Mouse (Mus musculus) ES-Bruce4 (cell line): ENCODE results near the gene Olfr1390. TPM values are rescaled to one million over a fixed set of nuclear protein-coding genes. Genes with fewer than 3 reads are reported as not detected.
"Not testable (repeated sequence)": the region's sequence is repeated elsewhere in the genome, so short reads cannot be mapped to it uniquely, and the experiment has no call there.

ENCODE experiments used
- H3K27ac ChIP-seq: 2 replicates; pipeline ENCODE4 v1.5.1; 2012; ENCODE audit warnings: low read length, inconsistent platforms; ENCODE audit not compliant: insufficient read depth
- H3K27me3 ChIP-seq: 2 replicates; pipeline ENCODE4 v1.6.1; 2012; ENCODE audit warnings: mild to moderate bottlenecking, low read length, inconsistent platforms; ENCODE audit not compliant: control insufficient read depth, poor library complexity, insufficient read depth, severe bottlenecking
- H3K36me3 ChIP-seq: 2 replicates; pipeline ENCODE4 v1.6.1; 2012; ENCODE audit warnings: inconsistent platforms, mild to moderate bottlenecking, low read length, moderate library complexity; ENCODE audit not compliant: control insufficient read depth, poor library complexity, insufficient read depth, severe bottlenecking
- H3K4me1 ChIP-seq: one replicate; pipeline ENCODE4 v1.8.1; 2011; ENCODE audit warnings: low read length; ENCODE audit not compliant: control insufficient read depth, insufficient read depth
- H3K4me3 ChIP-seq: 2 replicates; pipeline ENCODE4 v1.5.1; 2011; ENCODE audit warnings: low read depth, mild to moderate bottlenecking, low read length
- H3K9ac ChIP-seq: 2 replicates; pipeline ENCODE4 v1.6.1; 2012; ENCODE audit warnings: low read depth, mild to moderate bottlenecking, inconsistent platforms; ENCODE audit not compliant: poor library complexity, severe bottlenecking
- H3K9me3 ChIP-seq: replicated peaks from 2 replicates; pipeline ENCODE4 v1.6.1; 2012; ENCODE audit warnings: mild to moderate bottlenecking, low read length, inconsistent platforms; ENCODE audit not compliant: control insufficient read depth, poor library complexity, insufficient read depth, severe bottlenecking
- CTCF ChIP-seq: IDR thresholded peaks from one replicate; pipeline ENCODE4 v1.8.1; 2011; ENCODE audit warnings: low read depth, low read length
- EP300 ChIP-seq: IDR thresholded peaks from 2 replicates; pipeline ENCODE4 v1.6.1; 2011; ENCODE audit warnings: low read depth, low read length; ENCODE audit not compliant: insufficient read depth
- POLR2A ChIP-seq: IDR thresholded peaks from one replicate; pipeline ENCODE4 v1.8.1; 2011; ENCODE audit warnings: low read length; ENCODE audit not compliant: insufficient read depth
- polyA plus RNA-seq: library from polyadenylated mRNA; stranded (reverse); fragments of >200 nt; gene quantifications from 2 replicates; pipeline ENCODE4 v1.2.4, GENCODE M21; 2011; ENCODE audit warnings: low read depth; ENCODE audit not compliant: missing spikeins, insufficient read depth, insufficient read length

Olfr1390 gene
- polyA plus RNA-seq, 1 experiment: not detected

DNA sequence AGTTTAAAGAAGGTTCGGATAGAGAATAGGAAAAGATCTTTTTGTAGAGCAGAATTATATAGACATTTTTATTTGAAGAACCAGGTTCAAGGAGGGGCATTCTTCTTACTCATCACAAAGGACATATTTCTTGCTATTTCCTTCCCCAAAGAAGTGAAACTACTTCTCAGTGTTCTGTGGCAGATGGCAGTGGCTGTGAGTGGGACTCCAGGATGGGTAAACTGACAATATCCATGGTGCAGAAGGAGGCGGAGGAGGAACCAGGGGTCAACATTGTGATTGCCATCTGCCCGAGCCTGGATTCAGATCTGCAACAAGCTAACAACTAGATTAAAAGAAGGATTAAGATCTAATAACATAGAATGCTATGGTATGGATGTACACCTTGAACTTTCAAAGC is 8.3 kb upstream of the Olfr1390 start:
- Histone ChIP-seq H3K36me3 (no peaks in the 10 kb centered on the region), H3K9me3 (no peaks in the 10 kb centered on the region), H3K4me3 (no peak overlapping the region), H3K9ac (no peak overlapping the region), H3K27me3 (no peaks in the 10 kb centered on the region), H3K4me1 (no peaks in the 10 kb centered on the region), H3K27ac (no peak overlapping the region)
- TF ChIP-seq CTCF (no peak), POLR2A (no peak), EP300 (no peak)

DNA sequence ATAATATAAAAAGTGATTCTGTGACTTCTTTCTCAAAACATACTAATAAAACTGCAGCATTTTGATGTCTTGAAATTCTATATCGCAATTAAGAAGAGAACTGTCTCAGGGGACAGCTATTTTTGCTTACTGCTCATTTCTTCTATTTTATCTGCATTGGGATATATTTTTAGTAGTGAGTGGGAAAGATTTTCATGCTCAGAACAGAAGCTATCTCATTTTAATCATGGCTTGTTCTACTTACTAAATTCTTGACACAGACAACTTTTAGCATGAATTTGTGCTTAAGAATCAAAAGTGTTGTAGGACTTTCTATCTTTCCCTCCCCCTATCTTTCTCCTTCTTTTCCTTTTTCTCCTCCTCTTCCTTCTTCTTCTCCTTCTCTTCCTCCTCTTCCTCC is 5.3 kb upstream of the Olfr1390 start:
- Histone ChIP-seq H3K9ac (no peak overlapping the region), H3K27me3 (no peaks in the 10 kb centered on the region), H3K4me1 (no peaks in the 10 kb centered on the region), H3K9me3 (no peaks in the 10 kb centered on the region), H3K4me3 (no peak overlapping the region), H3K36me3 (no peaks in the 10 kb centered on the region), H3K27ac (no peak overlapping the region)
- TF ChIP-seq CTCF (no peak), EP300 (no peak), POLR2A (no peak)

DNA sequence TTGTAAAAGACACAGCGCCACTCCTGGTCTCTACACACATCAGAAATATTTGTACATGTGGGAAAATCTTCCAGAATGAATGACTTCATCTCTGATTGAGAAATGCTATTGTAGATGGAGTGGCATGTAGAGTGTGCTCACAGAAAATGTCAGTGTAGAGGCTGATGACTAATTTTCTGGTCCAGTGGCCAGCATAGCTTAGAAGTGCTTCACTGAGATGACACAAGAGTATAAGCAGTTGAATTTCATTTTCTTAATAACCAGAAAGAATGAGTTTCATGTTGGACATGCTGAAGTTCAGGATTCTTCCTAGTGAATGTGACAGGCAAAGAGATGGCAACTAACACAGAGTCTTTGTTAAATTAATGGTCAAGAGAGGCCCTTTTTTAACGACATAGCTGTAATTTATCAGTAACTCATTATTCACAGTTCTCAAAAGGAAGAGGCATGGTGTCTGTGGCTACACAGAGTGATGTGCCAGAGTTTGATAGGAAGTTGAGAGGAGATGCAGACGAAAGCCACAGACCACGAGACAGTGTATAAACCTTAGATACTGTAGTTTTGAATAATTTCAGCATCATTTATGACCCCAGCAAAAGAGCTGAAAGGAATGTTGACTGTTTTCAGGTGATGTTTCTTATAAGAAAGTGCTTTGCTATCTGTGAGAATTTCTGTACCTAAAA is 2.3 kb downstream of the Olfr1390 start:
- Histone ChIP-seq H3K4me3 (no peak overlapping the region), H3K36me3 (no peaks in the 10 kb centered on the region), H3K9me3 (0 out of 2 replicates have a peak, but pooled peaks cover 3% of the 10 kb centered on the region), H3K27ac (no peak overlapping the region), H3K27me3 (no peaks in the 10 kb centered on the region), H3K4me1 (no peaks in the 10 kb centered on the region), H3K9ac (no peak overlapping the region)
- no peak for TF ChIP-seq CTCF
- TF ChIP-seq EP300: no peak
- no peak for TF ChIP-seq POLR2A

DNA sequence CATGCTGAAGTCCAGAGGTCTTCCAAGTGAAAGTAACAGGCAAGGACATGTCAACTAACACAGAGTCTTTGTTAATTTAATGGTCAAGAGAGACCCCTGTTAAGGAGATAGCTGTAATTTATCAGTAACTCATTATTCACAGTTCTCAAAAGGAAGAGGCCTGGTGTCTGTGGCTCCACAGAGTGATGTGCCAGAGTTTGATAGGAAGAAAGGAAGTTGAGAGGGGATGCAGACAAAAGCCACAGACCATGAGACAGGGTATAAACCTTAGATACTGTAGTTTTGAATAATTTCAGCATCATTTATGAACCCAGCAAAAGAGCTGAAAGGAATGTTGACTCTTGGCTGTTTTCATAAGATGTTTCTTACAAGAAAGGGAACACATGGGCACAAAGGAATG is 48.1 kb downstream of the Olfr1390 start:
- Histone ChIP-seq H3K36me3 (no peaks in the 10 kb centered on the region), H3K9me3 (no peaks in the 10 kb centered on the region; the same call in 1 of the 2 replicates), H3K4me1 (no peaks in the 10 kb centered on the region), H3K4me3 (no peak overlapping the region), H3K9ac (no peak overlapping the region), H3K27ac (no peak overlapping the region), H3K27me3 (no peaks in the 10 kb centered on the region)
- no peak for TF ChIP-seq EP300
- no peak for TF ChIP-seq CTCF
- TF ChIP-seq POLR2A: no peak

DNA sequence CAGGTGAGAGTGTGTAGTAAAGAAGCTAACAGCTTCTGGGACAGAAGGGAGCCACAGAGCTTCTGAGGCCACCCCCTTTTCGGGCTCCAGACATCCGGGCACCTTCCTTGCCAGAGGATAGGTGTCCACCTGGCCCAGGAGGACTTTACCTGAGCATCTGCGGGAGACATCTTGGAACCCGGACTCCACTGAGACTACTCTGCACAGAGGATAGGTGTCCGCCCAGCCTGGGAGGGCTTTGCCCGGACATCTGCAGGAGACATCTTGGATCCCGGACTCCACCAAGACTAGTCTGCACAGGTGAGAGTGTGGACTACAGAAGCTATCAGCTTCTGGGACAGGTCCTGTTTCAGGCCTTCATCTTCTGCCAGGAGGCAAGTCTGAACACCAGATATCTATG is 51.1 kb downstream of the Olfr1390 start:
- H3K36me3 ChIP-seq, H3K27ac ChIP-seq, H3K9me3 ChIP-seq, H3K9ac ChIP-seq, H3K4me3 ChIP-seq, H3K4me1 ChIP-seq, H3K27me3 ChIP-seq: not testable (repeated sequence)

Other genes with a start within 250 kb of the Olfr1390 start
- not detected in 2 replicates for gene Olfr1396, start 220.3 kb upstream of the Olfr1390 start, polyA plus RNA-seq
- not detected in 2 replicates for gene Olfr1395, start 192.9 kb upstream of the Olfr1390 start, polyA plus RNA-seq
- not detected in 2 replicates for gene Olfr1394, start 180.8 kb upstream of the Olfr1390 start, polyA plus RNA-seq
- gene Btnl9, start 148.0 kb upstream of the Olfr1390 start, polyA plus RNA-seq: not detected in 2 replicates
- gene Zfp62, start 131.9 kb upstream of the Olfr1390 start, polyA plus RNA-seq: 29.3 and 33.6 TPM in 2 replicates
- gene Mgat1, start 91.0 kb upstream of the Olfr1390 start, polyA plus RNA-seq: 16.5 and 21.1 TPM in 2 replicates
- gene Olfr1393, start 56.9 kb upstream of the Olfr1390 start, polyA plus RNA-seq: not detected in 2 replicates
- gene Olfr1392, start 49.9 kb upstream of the Olfr1390 start, polyA plus RNA-seq: not detected in 2 replicates
- gene Olfr10, start 30.4 kb upstream of the Olfr1390 start, polyA plus RNA-seq: not detected in 2 replicates
- gene Olfr1391, start 12.4 kb upstream of the Olfr1390 start, polyA plus RNA-seq: not detected in 2 replicates
- not detected in 2 replicates for gene Olfr1389, start 87.9 kb downstream of the Olfr1390 start, polyA plus RNA-seq
- gene Olfr1388, start 101.4 kb downstream of the Olfr1390 start, polyA plus RNA-seq: 2.6 and 4.3 TPM in 2 replicates
- not detected in 2 replicates for gene Olfr1387, start 120.2 kb downstream of the Olfr1390 start, polyA plus RNA-seq
- not detected in 2 replicates for gene Olfr1386, start 129.9 kb downstream of the Olfr1390 start, polyA plus RNA-seq
- not detected in 2 replicates for gene Olfr1385, start 153.9 kb downstream of the Olfr1390 start, polyA plus RNA-seq
- 0.21 TPM in 1 of 2 replicates, not detected in the other for gene Olfr1384, start 171.5 kb downstream of the Olfr1390 start, polyA plus RNA-seq
- 0.26 and 0.34 TPM in 2 replicates for gene Olfr1383, start 184.5 kb downstream of the Olfr1390 start, polyA plus RNA-seq
- gene Olfr1382, start 193.1 kb downstream of the Olfr1390 start, polyA plus RNA-seq: not detected in 2 replicates
- gene Olfr1381, start 208.3 kb downstream of the Olfr1390 start, polyA plus RNA-seq: not detected in 2 replicates
- not detected in 2 replicates for gene Olfr1380, start 221.7 kb downstream of the Olfr1390 start, polyA plus RNA-seq